ENCODE assay signal across 14 mouse cellular contexts in genomic region chr6:30325932-30326501, GRCm38 (mm10). TPM values are rescaled to one million over a fixed set of nuclear protein-coding genes. Genes with fewer than 3 reads are reported as not detected.
DNase-seq lines count a peak whose midpoint lies in the region; ATAC-seq and TF ChIP-seq lines count a peak whose summit lies in the region.
"Had no signal": no experiment of that assay in that cellular context is flagged by ENCODE, and none has a peak within 500 bp of the region (broad histone marks: within the 10 kb centered on the region; RNA-seq: fewer than 3 reads in every experiment).

No protein-coding gene starts in this region.

- no peak overlapping the region for H3K9ac ChIP-seq in lung, embryonic 16.5 days (ENCODE audit: low read length)
- no peak overlapping the region for H3K9ac ChIP-seq in hindbrain, postnatal 0 days (replicated peaks; ENCODE audit: low read length)
- H3K9ac ChIP-seq: embryonic facial prominence, embryonic 13.5 days; hindbrain, embryonic 14.5 days; neural tube, embryonic 13.5 days had no signal

- ATAC-seq in lung, embryonic 16.5 days (ENCODE audit: low read depth), result no peak
- ATAC-seq in hematopoietic stem cell, adult 5-6 weeks (replicated peaks in 1 of 2; ENCODE audit: insufficient read depth in 1 of 2, low FRiP score in 2 of 2, low TSS enrichment in 1 of 2, low read depth in 1 of 2, poor library complexity in 2 of 2, severe bottlenecking in 2 of 2), result peak; percentile 96 to 98
- peak; percentile 73; the same call in 1 of the 2 replicates for ATAC-seq in neutrophil, adult 5-6 weeks (ENCODE audit: extremely low read depth, insufficient number of reproducible peaks, low FRiP score, poor library complexity, severe bottlenecking)
- no peak for ATAC-seq in hindbrain, postnatal 0 days

- H3K27me3 ChIP-seq in heart, embryonic 10.5 days (ENCODE audit: insufficient read depth, poor library complexity, severe bottlenecking), result no peaks in the 10 kb centered on the region
- no peaks in the 10 kb centered on the region for H3K27me3 ChIP-seq in lung, embryonic 16.5 days (ENCODE audit: control insufficient read depth, insufficient read depth, low read depth, low read length)
- no peaks in the 10 kb centered on the region for H3K27me3 ChIP-seq in hindbrain, postnatal 0 days (ENCODE audit: insufficient read depth, low read length)
- H3K27me3 ChIP-seq: embryonic facial prominence, embryonic 13.5 days; neural tube, embryonic 13.5 days had no signal

- 71% methylated on average over 3 of the region's 4 CpGs for WGBS in heart, embryonic 10.5 days
- WGBS in lung, embryonic 16.5 days, result 44% methylated on average over 4 of the region's 4 CpGs
- 32% methylated on average over 4 of the region's 4 CpGs for WGBS in lung, adult 2 months
- whole genome bisulfite sequencing in hindbrain, postnatal 0 days, result 79% methylated on average over 4 of the region's 4 CpGs

- H3K9me3 ChIP-seq in heart, embryonic 10.5 days, result no peaks in the 10 kb centered on the region
- no peaks in the 10 kb centered on the region for H3K9me3 ChIP-seq in lung, embryonic 16.5 days (ENCODE audit: control insufficient read depth, low read length)
- H3K9me3 ChIP-seq in hindbrain, postnatal 0 days (ENCODE audit: low read length), result no peaks in the 10 kb centered on the region
- H3K9me3 ChIP-seq: embryonic facial prominence, embryonic 13.5 days; neural tube, embryonic 13.5 days had no signal

- DNase-seq in heart, embryonic 10.5 days (ENCODE audit: low spot score), result no peak
- no peak for DNase-seq in heart, adult 9 months (ENCODE audit: low spot score in 2 of 2)
- DNase-seq in lung, adult 2 months, result no peak
- no peak for DNase-seq in adrenal gland, adult 8-10 months
- no peak for DNase-seq in hindbrain, postnatal 0 days (ENCODE audit: low spot score)
- DNase-seq: B cell, adult 2 months; layer of hippocampus, postnatal 36 days had no signal

- 0 out of 2 replicates have a peak overlapping the region, but pooled peaks have one; percentile 22 for H3K27ac ChIP-seq in heart, embryonic 10.5 days
- H3K27ac ChIP-seq in lung, embryonic 16.5 days (ENCODE audit: low read length), result peak overlapping the region; percentile 58
- H3K27ac ChIP-seq in hindbrain, postnatal 0 days, result no peak overlapping the region
- H3K27ac ChIP-seq: embryonic facial prominence, embryonic 13.5 days; hindbrain, embryonic 14.5 days; macrophage; neural tube, embryonic 13.5 days had no signal

- no peak for TF ChIP-seq POLR2A in lung, adult 2 months (IDR thresholded peaks at IDR 0.05; ENCODE audit: borderline replicate concordance, extremely low read depth, low read depth, low read length)

- TF ChIP-seq CTCF in lung, adult 2 months (IDR thresholded peaks at IDR 0.05; ENCODE audit: insufficient read depth, low read length), result no peak
- TF ChIP-seq CTCF in hindbrain, postnatal 0 days (IDR thresholded peaks at IDR 0.05; ENCODE audit: low read depth), result no peak

- H3K4me1 ChIP-seq in heart, embryonic 10.5 days, result no peaks in the 10 kb centered on the region
- peaks cover 5% of the 10 kb centered on the region; the same call in 1 of the 2 replicates for H3K4me1 ChIP-seq in lung, embryonic 16.5 days (replicated peaks; ENCODE audit: control insufficient read depth, insufficient read depth, low read length)
- H3K4me1 ChIP-seq in lung, adult 2 months (ENCODE audit: control insufficient read depth, insufficient read depth, low read length), result 0 out of 2 replicates have a peak, but pooled peaks cover 2% of the 10 kb centered on the region
- H3K4me1 ChIP-seq in hindbrain, postnatal 0 days (ENCODE audit: insufficient read depth, low read length), result no peaks in the 10 kb centered on the region
- H3K4me1 ChIP-seq: neural tube, embryonic 13.5 days had no signal

- no peaks in the 10 kb centered on the region for H3K36me3 ChIP-seq in heart, embryonic 10.5 days
- no peaks in the 10 kb centered on the region for H3K36me3 ChIP-seq in lung, embryonic 16.5 days (ENCODE audit: control insufficient read depth, insufficient read depth, low read length)
- no peaks in the 10 kb centered on the region for H3K36me3 ChIP-seq in hindbrain, postnatal 0 days (ENCODE audit: insufficient read depth, low read length)
- H3K36me3 ChIP-seq: embryonic facial prominence, embryonic 13.5 days; neural tube, embryonic 13.5 days had no signal

- no peak overlapping the region for H3K4me2 ChIP-seq in lung, embryonic 16.5 days (ENCODE audit: low read depth, low read length)
- no peak overlapping the region for H3K4me2 ChIP-seq in hindbrain, postnatal 0 days (ENCODE audit: low read depth, low read length)
- H3K4me2 ChIP-seq: embryonic facial prominence, embryonic 13.5 days; hindbrain, embryonic 14.5 days; neural tube, embryonic 13.5 days had no signal

- no peak overlapping the region for H3K4me3 ChIP-seq in heart, embryonic 10.5 days
- no peak overlapping the region for H3K4me3 ChIP-seq in lung, embryonic 16.5 days (ENCODE audit: low read length)
- H3K4me3 ChIP-seq in lung, adult 2 months (replicated peaks; ENCODE audit: extremely low read depth, low read depth, low read length), result no peak overlapping the region
- no peak overlapping the region for H3K4me3 ChIP-seq in hindbrain, postnatal 0 days (ENCODE audit: low read length)
- H3K4me3 ChIP-seq: embryonic facial prominence, embryonic 13.5 days; neural tube, embryonic 13.5 days had no signal

RNA-seq across cellular contexts. Expression of gene Ube2h, which starts 21.7 kb away (rescaled TPM):
- 49.6 and 51.7 TPM in 2 replicates for polyA plus RNA-seq in heart, embryonic 10.5 days (2016; fragmentation: Nextera tagmentation; extraction: Ambion mirVana)
- 40.6 and 42.5 TPM in 2 replicates for polyA plus RNA-seq in lung, embryonic 16.5 days (2015; fragmentation: Nextera tagmentation; extraction: Ambion mirVana)
- polyA plus RNA-seq in lung, adult 2 months (2012; rRNA removed), result 59.9 and 103 TPM in 2 replicates
- total RNA-seq in hematopoietic stem cell, adult 5-6 weeks (2017), result 20.3 and 25.7 TPM in 2 replicates
- 125 and 134 TPM in 2 replicates for total RNA-seq in neutrophil, adult 5-6 weeks (2017)
- total RNA-seq in adrenal gland, adult 8-10 months (2022), result 100 to 1,000 TPM in 3 of 4 experiments, 10 to 100 TPM in 1; 97.5 to 131 (median 112) TPM
- total RNA-seq in hindbrain, postnatal 0 days (2014; rRNA removed), result 42.1 and 43.9 TPM in 2 replicates
- 40.3 and 41.6 TPM in 2 replicates for polyA plus RNA-seq in hindbrain, postnatal 0 days (2015; fragmentation: Nextera tagmentation; extraction: Ambion mirVana)

Comparison
In these comparisons a context has a peak if more than half of its experiments do, and no peak if none do; other contexts are left out.
1. ATAC-seq: peak in hematopoietic stem cell, adult 5-6 weeks (2 of 2) and neutrophil, adult 5-6 weeks (single experiment); none in lung, embryonic 16.5 days (single experiment) and hindbrain, postnatal 0 days (single experiment).